Mouse (Mus musculus) limb, embryonic 11.5 days (tissue): Measurements from ENCODE around the gene Rrp36. TPM values are rescaled to one million over a fixed set of nuclear protein-coding genes. Genes with fewer than 3 reads are reported as not detected.

Experiments
- ATAC-seq: fragments of 200-750 bp; cut with Nextera tagmentation; 2 replicates; pipeline ENCODE4 v1.8.0; 2017; ENCODE audit warnings: low read depth; ENCODE audit not compliant: insufficient number of reproducible peaks, low FRiP score, low TSS enrichment
- DNase-seq: peaks from one replicate; pipeline ENCODE4 v3.0.0-alpha.2; 2015; ENCODE audit warnings: low spot score
- H3K27ac ChIP-seq: fragments of 300-500 bp; sonication (generic); replicated peaks from 2 replicates; pipeline ENCODE4 v1.5.1; 2014; ENCODE audit warnings: low read depth, mild to moderate bottlenecking, low read length
- H3K27me3 ChIP-seq: fragments of 300-500 bp; sonication (generic); 2 replicates; pipeline ENCODE4 v1.6.1; 2014; ENCODE audit warnings: mild to moderate bottlenecking, low read length, mixed read lengths; ENCODE audit not compliant: control insufficient read depth, insufficient read depth
- H3K36me3 ChIP-seq: fragments of 300-500 bp; sonication (generic); 2 replicates; pipeline ENCODE4 v1.6.1; 2014; ENCODE audit warnings: mild to moderate bottlenecking, low read length, moderate library complexity, mixed read lengths; ENCODE audit not compliant: control insufficient read depth, insufficient read depth
- H3K4me1 ChIP-seq: fragments of 300-500 bp; sonication (generic); 2 replicates; pipeline ENCODE4 v1.6.1; 2014; ENCODE audit warnings: low read length, mixed read lengths; ENCODE audit not compliant: control insufficient read depth, insufficient read depth
- H3K4me2 ChIP-seq: fragments of 300-500 bp; sonication (generic); 2 replicates; pipeline ENCODE4 v1.6.1; 2014; ENCODE audit warnings: low read depth, mild to moderate bottlenecking, moderate library complexity; ENCODE audit not compliant: severe bottlenecking
- H3K4me3 ChIP-seq: fragments of 300-500 bp; sonication (generic); 2 replicates; pipeline ENCODE4 v1.5.1; 2014; ENCODE audit warnings: low read depth, low read length
- H3K9ac ChIP-seq: fragments of 300-500 bp; sonication (generic); 2 replicates; pipeline ENCODE4 v1.6.1; 2014; ENCODE audit warnings: mild to moderate bottlenecking, low read length
- H3K9me3 ChIP-seq: fragments of 300-500 bp; sonication (generic); 2 replicates; pipeline ENCODE4 v1.6.1; 2016; ENCODE audit warnings: low read length; ENCODE audit not compliant: control insufficient read depth
- WGBS: fragments of 180-500 bp; shearing (Covaris S2); extraction: QIAGEN DNeasy Blood & Tissue Kit; methylation state at CpG from one replicate; pipeline ENCODE4 v1.1.7; 2014; 5-methylcytosine and 5-hydroxymethylcytosine counted together
- polyA plus RNA-seq: library from polyadenylated mRNA; unstranded; fragments of >200 nt; fragmentation: Nextera tagmentation; extraction: Ambion mirVana; gene quantifications from 2 replicates; pipeline ENCODE4 v1.2.1, GENCODE M21; 2014

Rrp36 gene
- polyA plus RNA-seq, 1 experiment from 2014 or later, result 61.3 TPM

DNA sequence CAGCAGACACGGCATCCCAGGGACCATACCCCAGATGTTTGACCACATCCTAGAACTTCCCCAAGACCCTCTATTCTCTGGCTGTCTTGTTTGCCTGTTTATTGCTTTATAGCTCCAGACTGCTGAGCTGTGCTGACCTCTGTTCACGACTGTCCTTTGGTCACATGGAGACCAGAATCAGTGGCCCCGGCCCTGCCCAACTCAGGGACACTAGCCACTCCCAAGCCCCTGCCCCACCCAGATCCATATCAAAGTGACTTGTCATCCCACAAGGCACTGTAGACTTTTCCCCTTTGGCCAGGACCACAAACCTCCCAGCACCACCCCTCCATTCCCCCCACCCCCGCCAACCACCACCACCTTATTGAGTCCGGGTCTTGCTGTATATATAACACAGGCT is 25.1 kb upstream of the Rrp36 start:
- H3K9ac ChIP-seq, result no peak overlapping the region
- 48% methylated on average over 5 of the region's 5 CpGs for WGBS
- H3K4me1 ChIP-seq, result peaks cover 15% of the 10 kb centered on the region
- no peaks in the 10 kb centered on the region for H3K9me3 ChIP-seq
- no peak for DNase-seq
- no peaks in the 10 kb centered on the region for H3K27me3 ChIP-seq
- ATAC-seq, result no peak
- no peak overlapping the region for H3K4me3 ChIP-seq
- H3K4me2 ChIP-seq, result no peak overlapping the region
- no peak overlapping the region for H3K27ac ChIP-seq
- peaks cover 4% of the 10 kb centered on the region; the same call in 1 of the 2 replicates for H3K36me3 ChIP-seq

DNA sequence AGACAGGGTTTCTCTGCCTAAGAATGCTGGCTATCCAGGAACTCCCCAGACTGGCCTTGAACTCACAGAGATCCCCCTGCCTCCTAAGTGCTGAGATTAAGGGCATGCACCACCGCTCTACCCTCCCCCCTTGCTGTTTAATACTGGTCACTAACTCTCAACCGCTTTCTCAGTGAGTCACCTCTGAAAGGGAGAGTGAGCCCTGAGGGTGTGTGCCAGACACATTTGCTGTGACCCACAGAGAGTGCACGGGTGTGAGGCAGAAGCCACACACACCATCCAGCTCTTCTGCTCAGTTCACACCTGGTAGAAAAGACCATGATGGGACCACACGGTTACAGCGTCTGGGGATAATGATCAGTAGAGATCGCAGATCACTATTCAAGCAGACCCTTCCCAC is 24.4 kb upstream of the Rrp36 start:
- Histone ChIP-seq H3K9ac (no peak overlapping the region), H3K4me3 (no peak overlapping the region), H3K9me3 (no peaks in the 10 kb centered on the region), H3K4me2 (no peak overlapping the region), H3K27me3 (no peaks in the 10 kb centered on the region), H3K27ac (no peak overlapping the region), H3K4me1 (peaks cover 11% of the 10 kb centered on the region), H3K36me3 (peaks cover 7% of the 10 kb centered on the region; the same call in 1 of the 2 replicates)
- ATAC-seq (no peak), DNase-seq (no peak)
- WGBS, result 88% methylated on average over 6 of the region's 6 CpGs

DNA sequence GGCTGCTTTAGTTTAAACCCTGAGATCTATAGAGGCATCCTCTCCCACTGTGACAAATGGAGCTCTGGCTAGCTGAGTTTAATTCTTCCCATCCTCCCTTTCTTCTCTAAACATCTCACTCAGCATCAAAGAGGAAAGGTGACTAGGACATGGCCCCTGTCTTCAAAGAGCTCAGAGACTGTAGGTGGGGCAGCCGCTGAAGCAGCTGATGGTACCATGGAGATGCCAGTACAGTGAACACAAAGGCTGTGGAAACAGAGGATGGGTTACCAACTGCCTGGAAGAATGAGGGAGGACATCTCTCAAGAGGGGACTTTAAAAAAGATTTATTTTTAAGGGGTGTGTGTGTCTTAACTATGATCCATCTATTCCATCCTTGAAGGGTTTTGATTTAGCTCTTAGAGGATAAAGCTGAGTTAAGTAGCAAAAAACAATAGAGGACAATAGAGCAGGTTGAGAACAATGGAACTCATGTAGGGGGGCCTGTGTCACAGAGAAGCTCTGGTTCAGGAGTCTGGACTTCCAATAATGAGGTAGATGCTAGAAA is 20.4 kb upstream of the Rrp36 start:
- Histone ChIP-seq H3K4me2 (no peak overlapping the region), H3K4me3 (no peak overlapping the region), H3K27me3 (no peaks in the 10 kb centered on the region), H3K27ac (no peak overlapping the region), H3K9me3 (no peaks in the 10 kb centered on the region), H3K36me3 (peaks cover 3% of the 10 kb centered on the region; the same call in 1 of the 2 replicates), H3K9ac (no peak overlapping the region), H3K4me1 (no peaks in the 10 kb centered on the region)
- DNase-seq (no peak), ATAC-seq (no peak)
- WGBS, result 76% methylated on average over 1 of the region's 1 CpGs

DNA sequence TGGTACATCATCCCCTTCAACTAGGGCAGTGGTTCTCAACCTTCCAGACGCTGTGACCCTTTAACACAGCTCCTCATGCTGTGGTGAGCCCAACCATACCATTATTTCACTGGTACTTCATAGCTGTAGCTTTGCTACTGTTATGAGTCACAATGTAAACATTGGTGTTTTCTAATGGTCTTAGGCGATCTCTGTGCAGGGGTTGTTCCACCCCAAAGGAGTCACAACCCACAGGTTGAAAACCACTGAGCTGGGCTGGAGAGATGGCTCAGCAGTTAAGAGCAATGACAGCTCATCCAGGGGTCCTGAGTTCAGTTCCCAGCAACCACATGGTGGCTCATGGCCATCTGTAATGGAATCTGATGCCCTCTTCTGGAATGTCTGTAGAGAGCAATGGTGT is 17.2 kb upstream of the Rrp36 start:
- Histone ChIP-seq H3K9me3 (no peaks in the 10 kb centered on the region), H3K9ac (no peak overlapping the region), H3K36me3 (peaks cover 10% of the 10 kb centered on the region; the same call in 1 of the 2 replicates), H3K27ac (no peak overlapping the region), H3K4me3 (no peak overlapping the region), H3K27me3 (no peaks in the 10 kb centered on the region), H3K4me1 (no peaks in the 10 kb centered on the region), H3K4me2 (no peak overlapping the region)
- ATAC-seq, result no peak
- DNase-seq, result no peak
- 92% methylated on average over 2 of the region's 2 CpGs for WGBS

GRCm38 (mm10) chr17:46690665-46691064 is 16.5 kb upstream of the Rrp36 start:
- H3K36me3 ChIP-seq, result peaks cover 11% of the 10 kb centered on the region; the same call in 1 of the 2 replicates

GRCm38 (mm10) chr17:46685913-46686312 is 11.8 kb upstream of the Rrp36 start:
- ATAC-seq (no peak), DNase-seq (no peak)
- H3K27ac ChIP-seq, result no peak overlapping the region
- no peak overlapping the region for H3K9ac ChIP-seq
- H3K36me3 ChIP-seq, result peaks cover 38% of the 10 kb centered on the region
- H3K4me2 ChIP-seq, result no peak overlapping the region
- H3K27me3 ChIP-seq, result no peaks in the 10 kb centered on the region
- H3K4me3 ChIP-seq, result no peak overlapping the region
- H3K9me3 ChIP-seq, result no peaks in the 10 kb centered on the region
- H3K4me1 ChIP-seq, result peaks cover 4% of the 10 kb centered on the region; the same call in 1 of the 2 replicates
- WGBS, result 92% methylated on average over 6 of the region's 6 CpGs

More at GRCm38 (mm10) chr17:46690665-46691064, 16.5 kb upstream of the Rrp36 start:
- Histone ChIP-seq H3K9ac (no peak overlapping the region), H3K4me1 (no peaks in the 10 kb centered on the region), H3K27me3 (no peaks in the 10 kb centered on the region), H3K4me2 (no peak overlapping the region), H3K9me3 (no peaks in the 10 kb centered on the region), H3K27ac (no peak overlapping the region), H3K4me3 (no peak overlapping the region)
- DNase-seq, result no peak
- WGBS, result 93% methylated on average over 12 of the region's 12 CpGs
- ATAC-seq, result no peak

DNA sequence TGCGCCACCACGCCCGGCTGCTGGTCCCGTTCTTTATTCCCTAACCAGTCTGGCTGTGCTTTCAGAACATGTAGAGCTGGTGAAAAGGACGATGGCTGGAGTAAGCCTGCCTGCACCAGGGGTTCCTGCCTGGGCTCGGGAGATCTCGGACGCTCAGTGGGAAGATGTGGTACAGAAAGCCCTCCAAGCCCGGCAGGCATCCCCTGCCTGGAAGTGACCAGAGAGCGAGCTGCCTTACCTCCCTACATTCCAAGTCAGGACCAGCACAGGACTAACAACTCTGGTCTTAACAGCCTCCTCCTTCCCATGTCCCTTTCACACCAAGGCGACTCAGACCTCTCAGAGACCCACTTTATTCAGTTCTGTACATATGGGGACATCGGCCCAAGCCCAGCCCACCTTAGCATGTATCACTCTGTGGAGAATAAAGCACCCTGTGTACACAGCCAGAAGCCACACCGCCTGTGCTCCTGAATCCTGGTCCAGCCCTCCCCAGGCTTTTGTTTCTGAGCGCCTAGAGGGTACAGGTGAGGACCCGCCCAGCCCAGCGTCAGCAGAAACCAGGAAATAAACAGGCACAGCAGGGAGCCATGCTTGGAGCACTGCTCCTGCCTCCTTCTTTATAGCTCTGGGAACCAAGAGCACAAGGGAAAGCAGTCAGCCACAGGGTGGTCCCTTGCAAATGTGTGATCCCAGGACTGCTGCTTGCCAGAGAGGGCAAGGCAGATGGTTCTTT is 8.7 kb upstream of the Rrp36 start:
- ATAC-seq (no peak), DNase-seq (no peak)
- Histone ChIP-seq H3K4me3 (no peak overlapping the region), H3K27ac (no peak overlapping the region), H3K4me1 (peaks cover 17% of the 10 kb centered on the region), H3K9ac (no peak overlapping the region), H3K4me2 (no peak overlapping the region), H3K9me3 (no peaks in the 10 kb centered on the region), H3K27me3 (no peaks in the 10 kb centered on the region), H3K36me3 (peaks cover 43% of the 10 kb centered on the region)
- 83% methylated on average over 16 of the region's 16 CpGs for WGBS

DNA sequence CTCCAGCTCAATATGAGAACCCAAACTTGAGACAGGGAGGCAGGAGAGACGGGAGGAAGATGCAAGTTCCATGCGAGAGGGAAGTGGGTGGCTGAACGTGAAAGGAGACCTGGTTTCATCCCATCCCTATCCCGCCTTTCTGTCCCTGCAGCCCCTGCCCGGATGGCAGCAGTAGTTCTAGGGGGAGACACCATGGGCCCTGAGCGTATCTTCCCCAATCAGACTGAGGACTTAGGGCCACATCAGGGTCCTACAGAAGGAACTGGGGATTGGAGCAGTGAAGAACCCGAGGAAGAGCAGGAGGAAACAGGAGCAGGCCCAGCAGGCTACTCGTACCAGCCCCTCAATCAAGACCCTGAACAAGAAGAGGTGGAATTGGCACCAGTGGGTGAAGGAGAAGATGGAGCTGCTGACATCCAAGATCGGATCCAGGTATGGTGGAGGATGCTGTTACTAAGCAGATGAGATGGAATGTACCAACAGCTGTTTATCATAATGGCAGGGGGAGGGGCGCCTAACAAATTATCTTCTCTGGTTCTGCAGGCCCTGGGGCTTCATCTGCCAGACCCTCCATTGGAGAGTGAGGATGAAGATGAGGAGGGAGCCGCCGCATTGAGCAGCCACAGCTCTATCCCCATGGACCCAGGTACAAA is 7.4 kb upstream of the Rrp36 start:
- DNase-seq (no peak), ATAC-seq (no peak)
- Histone ChIP-seq H3K9me3 (no peaks in the 10 kb centered on the region), H3K4me2 (peak overlapping the region; percentile 83), H3K27me3 (no peaks in the 10 kb centered on the region), H3K36me3 (peaks cover 42% of the 10 kb centered on the region), H3K27ac (no peak overlapping the region; the same call in 1 of the 2 replicates), H3K9ac (peak overlapping the region; percentile 47), H3K4me3 (peak overlapping the region; percentile 88), H3K4me1 (peaks cover 17% of the 10 kb centered on the region)
- WGBS, result 26% methylated on average over 12 of the region's 12 CpGs
